Mouse (Mus musculus): ENCODE measurements around the gene Cdc5l. TPM values are rescaled to one million over a fixed set of nuclear protein-coding genes. Genes with fewer than 3 reads are reported as not detected.

Cdc5l gene
- total RNA-seq, 1 experiment from 2014 or later, result 44.1 TPM

DNA sequence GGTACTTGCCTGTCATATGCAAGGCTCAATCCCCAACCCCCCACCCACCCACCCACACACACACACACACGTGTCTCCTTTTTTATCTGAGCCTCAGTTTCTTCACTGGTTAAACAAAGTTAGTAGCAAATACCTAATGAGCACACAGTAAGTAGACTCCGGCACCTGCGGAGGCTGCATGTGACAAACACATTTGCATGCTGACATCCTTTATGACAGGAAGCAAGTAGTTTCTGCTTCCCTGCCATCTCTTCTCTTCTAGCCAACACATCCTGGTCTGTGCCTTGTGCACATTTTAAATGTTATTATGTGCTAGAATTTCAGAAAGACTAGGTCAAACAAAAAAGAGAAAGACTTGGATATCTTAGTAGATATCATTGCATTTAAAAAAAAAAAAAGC is 72.6 kb downstream of the Cdc5l start:
- DNase-seq, result no peak

DNA sequence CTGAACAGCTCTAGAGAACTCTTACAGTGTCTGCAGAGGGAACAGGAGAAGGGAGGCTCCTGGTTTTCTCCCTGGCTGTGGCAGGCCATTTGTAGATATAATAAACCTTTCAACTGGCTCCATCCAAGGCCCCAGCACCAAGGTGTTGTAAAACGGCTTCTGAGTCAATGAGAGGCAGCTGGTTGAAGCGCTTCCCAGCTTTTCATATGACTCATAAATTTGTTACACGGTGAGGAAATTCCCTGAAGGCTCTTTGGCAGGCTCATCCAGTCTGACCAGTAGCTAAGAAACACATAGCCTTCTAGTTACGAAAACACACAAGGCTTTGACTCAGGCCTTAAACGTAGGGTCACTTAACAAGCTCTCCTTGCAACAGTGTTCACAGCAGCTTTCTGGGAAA is 74.1 kb downstream of the Cdc5l start:
- DNase-seq, result no peak

DNA sequence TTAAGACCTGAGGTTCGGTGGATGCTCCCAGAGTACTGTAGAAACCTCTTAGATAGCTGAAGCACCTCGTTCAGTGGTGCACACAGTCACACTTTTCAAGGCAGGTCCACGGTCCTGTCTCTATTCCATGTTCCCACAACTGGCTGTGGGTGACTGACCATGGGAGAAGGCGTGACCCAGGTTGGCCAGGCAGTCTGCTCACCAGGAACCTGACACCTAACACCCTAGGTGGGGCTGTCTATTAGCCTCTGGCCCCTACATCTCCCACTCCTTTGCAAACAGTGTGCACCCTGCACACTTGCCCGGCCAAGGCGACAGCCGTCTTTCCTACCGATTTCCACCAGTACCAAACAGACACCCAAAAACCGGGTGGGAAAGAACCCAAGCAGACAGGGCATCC is 77.1 kb downstream of the Cdc5l start:
- DNase-seq, result no peak

DNA sequence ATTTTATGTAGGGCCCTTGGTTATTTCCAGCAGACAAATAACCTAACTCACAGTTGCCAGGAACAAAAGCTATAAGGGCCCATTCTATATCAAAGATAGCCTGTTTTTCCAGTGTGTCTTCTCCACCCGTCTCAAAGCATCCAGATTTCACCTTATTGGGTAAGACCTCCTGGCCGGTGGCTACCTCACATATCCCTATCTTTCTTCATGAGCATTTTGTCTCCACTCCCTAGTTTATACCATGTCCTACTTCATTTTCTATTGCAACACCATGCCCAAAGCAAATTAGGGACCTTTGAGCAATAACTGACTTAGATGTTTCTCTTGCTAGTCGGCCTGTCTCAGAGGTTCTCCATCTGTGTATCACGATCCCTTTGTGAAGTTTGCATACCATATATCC is 85.6 kb downstream of the Cdc5l start:
- no peak for DNase-seq

Other genes with a start within 250 kb of the Cdc5l start
- gene Spats1, start 41.7 kb upstream of the Cdc5l start, total RNA-seq (2021), result 0.24 TPM in 1 of 2 replicates, not detected in the other
- gene Aars2, start 73.1 kb upstream of the Cdc5l start, total RNA-seq (2021), result 17.1 and 19.6 TPM in 2 replicates
- not detected in 2 replicates for gene Tcte1, start 89.7 kb upstream of the Cdc5l start, total RNA-seq (2021)
- gene Tmem151b, start 115.9 kb upstream of the Cdc5l start, total RNA-seq (2021), result 0.15 and 0.19 TPM in 2 replicates
- gene Nfkbie, start 122.0 kb upstream of the Cdc5l start, total RNA-seq (2021), result 3.1 and 3.6 TPM in 2 replicates
- gene Slc35b2, start 130.1 kb upstream of the Cdc5l start, total RNA-seq (2021), result 59.6 and 74.2 TPM in 2 replicates
- gene Hsp90ab1, start 139.5 kb upstream of the Cdc5l start, total RNA-seq (2021), result 1,940 and 2,378 TPM in 2 replicates
- gene Slc29a1, start 165.9 kb upstream of the Cdc5l start, total RNA-seq (2021), result 151 and 173 TPM in 2 replicates
- not detected in 2 replicates for gene Mymx, start 168.4 kb upstream of the Cdc5l start, total RNA-seq (2021)
- 0.46 TPM in 1 of 2 replicates, not detected in the other for gene Capn11, start 225.6 kb upstream of the Cdc5l start, total RNA-seq (2021)

Data from adrenal gland, postnatal 25 days (tissue).